Mouse (Mus musculus) CD4-positive, CD25-positive, alpha-beta regulatory T cell (primary cell): ENCODE results near the gene 9130204L05Rik. TPM values are rescaled to one million over a fixed set of nuclear protein-coding genes. Genes with fewer than 3 reads are reported as not detected.

Experiments
- polyA plus RNA-seq: library from polyadenylated mRNA; unstranded; fragments of 100-300 nt; shearing (Covaris generic); gene quantifications from one replicate; pipeline ENCODE4 v1.2.1, GENCODE M21; 2017

Gene 9130204L05Rik
- not detected for polyA plus RNA-seq

GRCm38 (mm10) chr3:91090703-91091102 lies at the start of gene 9130204L05Rik:
Gene 9130204L05Rik, minus strand, starts transcription at chr3:91090803.

